ENCODE assay signal across 10 mouse cellular contexts in genomic region chr14:17405551-17406336, GRCm38 (mm10).
A peak's percentile ranks its signal among the peaks of the same experiment; 100 is the strongest.
DNase-seq lines count a peak whose midpoint lies in the region; ATAC-seq and TF ChIP-seq lines count a peak whose summit lies in the region.
"Had no signal": no experiment of that assay in that cellular context is flagged by ENCODE, and none has a peak within 500 bp of the region (broad histone marks: within the 10 kb centered on the region; RNA-seq: fewer than 3 reads in every experiment).

No protein-coding gene starts in this region.

- H3K79me2 ChIP-seq in MEL (ENCODE audit: control insufficient read depth, insufficient read depth, low read length, poor library complexity), result no peaks in the 10 kb centered on the region

- TF ChIP-seq EP300 in MEL (IDR thresholded peaks at IDR 0.05; ENCODE audit: low read depth in 1 of 2, low read length in 2 of 2), result no peak

- H3K9ac ChIP-seq in kidney, embryonic 15.5 days, result no peak overlapping the region
- no peak overlapping the region for H3K9ac ChIP-seq in MEL (ENCODE audit: control insufficient read depth, low read depth, low read length, poor library complexity, severe bottlenecking)
- no peak overlapping the region for H3K9ac ChIP-seq in hindbrain, embryonic 12.5 days
- no peak overlapping the region for H3K9ac ChIP-seq in midbrain, embryonic 15.5 days
- H3K9ac ChIP-seq: embryonic facial prominence, embryonic 13.5 days; limb, embryonic 13.5 days had no signal

- no peak overlapping the region for H3K27ac ChIP-seq in kidney, embryonic 15.5 days
- no peak overlapping the region for H3K27ac ChIP-seq in MEL (ENCODE audit: control insufficient read depth, low read depth, low read length)
- H3K27ac ChIP-seq in hindbrain, embryonic 12.5 days, result no peak overlapping the region
- no peak overlapping the region for H3K27ac ChIP-seq in midbrain, embryonic 15.5 days
- H3K27ac ChIP-seq: embryonic facial prominence, embryonic 13.5 days; limb, embryonic 13.5 days had no signal

- peak; percentile 30 for DNase-seq in kidney, adult 11 months
- peak; percentile 27 for DNase-seq in MEL (ENCODE audit: low read depth, low spot score)
- DNase-seq in cerebellum, postnatal 25 days, result peak; percentile 68 to 81
- DNase-seq in left cerebral cortex, postnatal 25 days (ENCODE audit: low spot score in 2 of 2), result peak; percentile 43 to 52
- DNase-seq in thymus, postnatal 14 days, result peak; percentile 54

- no peak for ATAC-seq in kidney, embryonic 15.5 days (replicated peaks; ENCODE audit: low FRiP score)
- ATAC-seq in hindbrain, embryonic 12.5 days (ENCODE audit: low FRiP score), result peak; percentile 55; the same call in 1 of the 2 replicates
- ATAC-seq in midbrain, embryonic 15.5 days (replicated peaks), result peak; percentile 80

- H3K9me3 ChIP-seq in kidney, embryonic 15.5 days (replicated peaks), result no peaks in the 10 kb centered on the region
- H3K9me3 ChIP-seq in MEL (replicated peaks; ENCODE audit: insufficient read depth, low read length), result no peaks in the 10 kb centered on the region
- H3K9me3 ChIP-seq in hindbrain, embryonic 12.5 days (replicated peaks), result no peaks in the 10 kb centered on the region
- no peaks in the 10 kb centered on the region for H3K9me3 ChIP-seq in midbrain, embryonic 15.5 days
- H3K9me3 ChIP-seq: embryonic facial prominence, embryonic 13.5 days; limb, embryonic 13.5 days had no signal

- intact Hi-C loops in left cerebral cortex, postnatal 25 days (cut with DNase I), result loop anchor here (2.0 to 10.0 kb wide), 4 partner anchors 25 to 319 kb away; partner anchors contain the start of gene Thrb

- no peaks in the 10 kb centered on the region for H3K36me3 ChIP-seq in kidney, embryonic 15.5 days
- H3K36me3 ChIP-seq in MEL (ENCODE audit: control insufficient read depth in 1 of 2, insufficient read depth in 2 of 2, low read length in 2 of 2), result no peaks in the 10 kb centered on the region
- no peaks in the 10 kb centered on the region for H3K36me3 ChIP-seq in hindbrain, embryonic 12.5 days
- no peaks in the 10 kb centered on the region for H3K36me3 ChIP-seq in midbrain, embryonic 15.5 days (replicated peaks)
- H3K36me3 ChIP-seq: embryonic facial prominence, embryonic 13.5 days; limb, embryonic 13.5 days had no signal

- no peak overlapping the region for H3K4me3 ChIP-seq in kidney, embryonic 15.5 days (replicated peaks)
- H3K4me3 ChIP-seq in MEL (ENCODE audit: control insufficient read depth in 1 of 2, insufficient read depth in 1 of 2, low read depth in 2 of 2, low read length in 2 of 2), result no peak overlapping the region
- H3K4me3 ChIP-seq in hindbrain, embryonic 12.5 days, result no peak overlapping the region
- no peak overlapping the region for H3K4me3 ChIP-seq in midbrain, embryonic 15.5 days
- H3K4me3 ChIP-seq: embryonic facial prominence, embryonic 13.5 days; limb, embryonic 13.5 days had no signal

- H3K4me2 ChIP-seq in kidney, embryonic 15.5 days, result no peak overlapping the region
- no peak overlapping the region for H3K4me2 ChIP-seq in hindbrain, embryonic 12.5 days (replicated peaks)
- no peak overlapping the region for H3K4me2 ChIP-seq in midbrain, embryonic 15.5 days
- H3K4me2 ChIP-seq: embryonic facial prominence, embryonic 13.5 days; limb, embryonic 13.5 days had no signal

- no peaks in the 10 kb centered on the region for H3K27me3 ChIP-seq in kidney, embryonic 15.5 days
- no peaks in the 10 kb centered on the region for H3K27me3 ChIP-seq in MEL (ENCODE audit: control insufficient read depth in 1 of 2, insufficient read depth in 2 of 2, low read length in 2 of 2)
- H3K27me3 ChIP-seq in hindbrain, embryonic 12.5 days, result no peaks in the 10 kb centered on the region
- no peaks in the 10 kb centered on the region for H3K27me3 ChIP-seq in midbrain, embryonic 15.5 days (replicated peaks)
- H3K27me3 ChIP-seq: embryonic facial prominence, embryonic 13.5 days; limb, embryonic 13.5 days had no signal

- peaks cover 2% of the 10 kb centered on the region; the same call in 1 of the 2 replicates for H3K4me1 ChIP-seq in kidney, embryonic 15.5 days
- H3K4me1 ChIP-seq in MEL (ENCODE audit: control insufficient read depth in 1 of 2, insufficient read depth in 2 of 2, low read length in 2 of 2), result no peaks in the 10 kb centered on the region
- H3K4me1 ChIP-seq in hindbrain, embryonic 12.5 days, result no peaks in the 10 kb centered on the region
- no peaks in the 10 kb centered on the region for H3K4me1 ChIP-seq in midbrain, embryonic 15.5 days

- WGBS in kidney, embryonic 15.5 days, result 79% methylated on average over 2 of the region's 2 CpGs
- whole genome bisulfite sequencing in hindbrain, embryonic 12.5 days, result 65% methylated on average over 2 of the region's 2 CpGs
- 70% methylated on average over 2 of the region's 2 CpGs for WGBS in midbrain, embryonic 15.5 days

- TF ChIP-seq CTCF in MEL (IDR thresholded peaks at IDR 0.05 in 2 of 3, conservative IDR thresholded peaks at IDR 0.05 in 1 of 3; ENCODE audit: control insufficient read depth in 1 of 3, insufficient read depth in 1 of 3, low read depth in 2 of 3, low read length in 3 of 3, poor library complexity in 1 of 3, severe bottlenecking in 1 of 3), result peak; percentile 32 to 69 (median 58); a peak in 5 of 6 replicates

- TF ChIP-seq RAD21 in MEL (IDR thresholded peaks at IDR 0.05; ENCODE audit: low read depth, low read length), result peak; percentile 58

- no peak for TF ChIP-seq POLR2A in MEL (IDR thresholded peaks at IDR 0.05; ENCODE audit: control insufficient read depth in 1 of 2, insufficient read depth in 1 of 2, low read depth in 1 of 2, low read length in 2 of 2, poor library complexity in 1 of 2)

TF ChIP-seq in MEL, 35 proteins besides CTCF, POLR2A, EP300 and RAD21:
- no peak for TF ChIP-seq MEF2A (IDR thresholded peaks at IDR 0.05; ENCODE audit: extremely low read depth, insufficient replicate concordance, low read depth, low read length, poor library complexity, severe bottlenecking)
- peak; percentile 25; the same call in 1 of the 2 replicates for TF ChIP-seq ZC3H11A (IDR thresholded peaks at IDR 0.05; ENCODE audit: low read depth, low read length)
- no peak for TF ChIP-seq ZKSCAN1 (IDR thresholded peaks at IDR 0.05; ENCODE audit: low read depth, low read length)
- peak; percentile 54 for TF ChIP-seq SMC3 (IDR thresholded peaks at IDR 0.05; ENCODE audit: low read depth, low read length)
